Mouse (Mus musculus) gastrocnemius, postnatal 25 days (tissue): ENCODE measurements around the gene St6galnac3. TPM values are rescaled to one million over a fixed set of nuclear protein-coding genes. Genes with fewer than 3 reads are reported as not detected.

ENCODE experiments used
- DNase-seq: peaks from one replicate; pipeline ENCODE4 v3.0.0; 2022
- total RNA-seq, 2 experiments: library from RNA; stranded (reverse); gene quantifications; 1 replicate in 1 of 2; 2 replicates in 1 of 2; pipeline ENCODE4 v1.2.3; 2021

St6galnac3 gene
- total RNA-seq, 2 experiments from 2014 or later, result 2.3 to 2.8 TPM

DNA sequence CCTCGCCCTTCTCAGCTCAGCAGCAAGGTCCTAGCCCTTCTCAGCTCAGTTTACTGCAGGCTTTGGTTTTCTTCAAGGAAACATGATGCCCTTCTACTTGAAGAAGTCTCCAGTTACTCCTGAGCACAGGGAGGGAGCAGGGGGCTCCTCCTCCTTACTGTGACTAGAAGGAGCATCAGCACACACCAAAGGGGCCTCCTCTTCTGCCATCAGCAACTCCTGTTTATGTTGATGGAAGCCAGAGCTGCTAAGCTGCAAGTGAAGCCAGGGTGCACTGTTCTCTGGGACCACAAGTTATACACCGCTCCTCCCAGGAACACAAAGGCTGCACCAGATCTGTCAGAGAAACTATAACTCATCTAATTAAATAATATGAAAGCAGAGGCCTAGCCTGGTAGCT is 34.4 kb downstream of the St6galnac3 start:
- no peak for DNase-seq

DNA sequence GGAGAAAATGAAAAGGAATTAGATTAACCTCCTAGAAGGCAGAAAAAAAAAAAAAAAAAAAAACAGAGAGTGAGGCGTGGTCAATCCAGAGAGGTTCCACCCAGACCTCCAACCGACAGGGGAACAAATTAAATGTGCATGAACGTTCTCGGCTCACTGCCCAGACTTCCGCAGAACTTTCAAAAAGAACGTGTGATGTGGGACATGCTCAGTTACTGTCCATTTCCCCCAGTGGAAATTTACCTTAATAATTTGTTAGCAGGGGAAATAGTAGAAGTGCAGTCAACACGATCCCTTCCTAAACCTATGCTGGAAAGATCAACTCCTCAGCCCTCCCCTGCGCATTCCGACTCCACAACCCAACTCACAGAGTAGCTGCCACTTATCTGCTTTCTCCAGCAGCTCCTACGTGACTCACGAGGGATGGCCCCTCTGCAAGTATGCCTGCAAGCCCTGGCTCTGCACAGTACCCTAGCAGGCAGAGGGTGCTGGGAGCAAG is 35.1 kb downstream of the St6galnac3 start:
- DNase-seq, result no peak

DNA sequence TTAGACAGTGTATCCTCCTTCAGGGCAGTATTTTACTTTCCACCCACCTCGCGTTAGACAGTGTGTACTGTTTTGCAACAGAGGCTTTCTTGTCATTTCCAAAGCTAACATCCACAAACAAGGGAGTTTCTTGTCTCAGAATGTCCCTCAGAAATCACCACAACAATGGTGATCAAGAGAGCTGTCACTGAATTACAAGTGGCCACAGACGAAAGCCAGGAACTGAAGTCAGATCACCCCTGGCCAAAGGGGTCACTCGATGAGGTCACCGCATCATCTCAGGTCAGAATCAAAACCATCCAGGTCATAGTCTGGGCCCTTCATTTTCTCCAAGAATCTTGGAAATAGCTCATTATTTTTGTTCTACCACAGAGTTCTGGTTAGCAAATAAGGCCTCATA is 37.1 kb downstream of the St6galnac3 start:
- no peak for DNase-seq

DNA sequence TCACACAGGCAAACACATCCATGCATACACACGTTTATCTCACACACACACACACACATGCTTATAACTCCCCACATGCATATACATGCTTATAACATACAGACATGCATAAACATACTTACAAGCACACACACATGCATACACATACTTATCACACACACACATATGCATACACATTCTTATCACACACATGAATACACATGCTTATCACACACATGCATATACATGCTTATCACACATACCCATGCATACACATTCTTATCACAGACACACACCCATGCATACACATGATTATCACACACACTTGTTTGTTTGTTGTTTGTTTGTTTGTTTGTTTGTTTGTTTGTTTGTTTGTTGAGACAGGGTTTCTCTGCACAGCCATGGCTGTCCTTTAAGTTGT is 40.1 kb downstream of the St6galnac3 start:
- no peak for DNase-seq

DNA sequence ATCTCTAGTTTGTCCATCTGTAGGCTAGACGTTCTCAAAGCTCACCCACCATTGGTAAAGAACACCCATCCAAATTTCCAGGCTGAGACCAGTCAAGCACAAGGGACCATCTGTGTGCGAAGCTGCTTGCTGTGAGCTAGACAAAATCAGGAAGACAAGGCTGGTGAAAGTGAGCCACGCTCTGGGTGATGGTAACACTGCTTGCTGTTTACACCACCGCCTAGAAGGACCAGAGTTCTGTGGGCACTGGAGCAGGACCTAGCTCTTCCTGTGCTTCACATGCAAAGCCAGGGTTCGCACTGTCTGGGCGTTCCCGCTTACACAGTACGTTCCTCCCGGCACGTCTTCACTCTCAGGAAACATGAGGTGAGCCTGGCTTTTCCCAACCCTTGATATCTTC is 42.7 kb downstream of the St6galnac3 start:
- no peak for DNase-seq

DNA sequence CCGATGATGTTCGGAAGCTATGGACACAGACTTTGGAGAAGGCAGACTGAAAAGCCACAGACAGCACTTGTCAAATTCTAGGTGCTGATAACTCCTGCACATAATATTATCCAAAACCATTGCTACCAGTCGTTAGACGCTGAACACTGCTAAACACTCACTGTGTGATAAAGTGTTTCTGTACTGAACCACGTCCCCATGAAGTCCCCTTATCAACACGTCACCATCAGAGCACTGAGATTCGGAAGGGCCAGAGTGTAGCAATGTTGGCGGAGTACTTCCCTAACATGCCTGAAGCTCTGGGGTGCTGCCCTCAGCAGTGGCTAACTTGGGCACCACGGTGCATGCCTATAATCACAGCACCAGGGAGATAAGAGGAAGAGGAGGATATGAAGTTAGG is 43.3 kb downstream of the St6galnac3 start:
- DNase-seq, result no peak

DNA sequence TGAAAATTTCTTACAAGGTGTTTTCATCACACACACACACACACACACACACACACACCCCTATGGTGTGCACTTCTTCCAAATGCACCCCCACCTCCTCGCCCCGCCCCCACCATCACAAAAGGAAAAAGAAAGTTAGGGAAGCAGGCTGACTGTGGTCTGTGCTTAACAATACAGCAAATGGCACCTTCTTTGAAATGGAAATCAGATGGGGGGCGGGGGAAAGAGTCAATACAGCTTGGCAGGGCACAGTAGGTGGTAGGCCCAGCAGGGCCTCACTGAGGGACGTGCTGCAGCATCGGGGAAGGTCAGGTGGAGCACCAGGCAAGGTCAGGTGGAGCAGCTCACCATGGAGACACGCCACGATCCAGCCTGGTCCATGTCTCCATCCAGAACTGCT is 49.1 kb downstream of the St6galnac3 start:
- no peak for DNase-seq

DNA sequence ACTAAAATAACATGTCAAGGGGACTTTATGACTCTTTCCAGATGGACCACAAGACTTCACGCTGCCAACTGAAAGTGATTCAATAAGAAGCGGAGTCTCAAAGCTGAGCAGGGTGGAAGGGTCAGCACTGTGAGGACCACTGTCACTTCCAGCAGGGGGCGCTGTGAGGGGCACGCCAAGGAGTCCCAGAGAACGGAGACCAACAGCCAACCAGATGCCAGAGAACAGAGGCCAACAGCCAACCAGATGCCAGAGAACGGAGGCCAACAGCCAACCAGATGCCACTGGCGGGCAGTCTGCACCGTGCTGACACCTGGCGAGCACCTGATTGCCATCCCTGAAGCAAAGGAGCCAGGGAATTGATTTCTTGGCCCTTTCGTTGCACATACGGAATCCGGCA is 49.9 kb downstream of the St6galnac3 start:
- no peak for DNase-seq

DNA sequence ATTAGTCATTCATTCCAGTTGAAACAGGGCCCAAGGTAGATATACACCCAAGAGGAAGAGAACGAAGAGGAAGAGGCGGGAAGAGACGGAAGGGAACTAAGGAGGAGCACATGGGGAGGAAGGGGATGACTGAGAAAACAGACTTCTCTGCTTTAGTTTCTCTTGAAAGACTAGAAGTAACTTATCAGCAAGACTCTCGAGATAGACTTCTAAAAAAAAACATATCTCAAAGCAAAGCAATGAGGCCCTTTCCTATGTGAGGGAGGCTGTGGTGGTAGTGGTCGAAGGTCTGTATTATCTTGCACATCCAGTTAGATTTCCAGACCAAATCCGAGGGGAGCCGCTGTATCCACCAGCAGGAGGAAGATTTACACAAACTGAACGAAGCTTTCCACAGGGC is 50.6 kb downstream of the St6galnac3 start:
- DNase-seq, result no peak

DNA sequence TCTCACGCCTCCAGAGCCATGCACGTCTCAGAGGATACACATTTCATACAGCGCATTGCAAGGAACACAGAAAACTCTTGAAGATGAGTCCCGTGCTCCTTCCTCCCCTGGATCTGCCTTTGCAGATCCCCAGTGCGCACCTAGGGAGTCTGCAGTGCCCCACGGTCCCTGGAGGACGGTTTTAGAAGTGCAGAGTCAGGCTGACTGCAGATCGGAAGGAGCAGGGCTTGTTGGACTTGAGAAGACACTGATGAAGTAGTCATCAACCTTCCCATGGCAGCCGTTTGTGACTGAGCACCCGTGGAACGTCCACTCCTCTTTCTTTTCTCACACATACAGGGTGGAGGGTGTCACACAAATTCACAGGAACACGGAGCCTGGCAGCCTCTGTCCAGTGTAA is 51.5 kb downstream of the St6galnac3 start:
- DNase-seq, result no peak

DNA sequence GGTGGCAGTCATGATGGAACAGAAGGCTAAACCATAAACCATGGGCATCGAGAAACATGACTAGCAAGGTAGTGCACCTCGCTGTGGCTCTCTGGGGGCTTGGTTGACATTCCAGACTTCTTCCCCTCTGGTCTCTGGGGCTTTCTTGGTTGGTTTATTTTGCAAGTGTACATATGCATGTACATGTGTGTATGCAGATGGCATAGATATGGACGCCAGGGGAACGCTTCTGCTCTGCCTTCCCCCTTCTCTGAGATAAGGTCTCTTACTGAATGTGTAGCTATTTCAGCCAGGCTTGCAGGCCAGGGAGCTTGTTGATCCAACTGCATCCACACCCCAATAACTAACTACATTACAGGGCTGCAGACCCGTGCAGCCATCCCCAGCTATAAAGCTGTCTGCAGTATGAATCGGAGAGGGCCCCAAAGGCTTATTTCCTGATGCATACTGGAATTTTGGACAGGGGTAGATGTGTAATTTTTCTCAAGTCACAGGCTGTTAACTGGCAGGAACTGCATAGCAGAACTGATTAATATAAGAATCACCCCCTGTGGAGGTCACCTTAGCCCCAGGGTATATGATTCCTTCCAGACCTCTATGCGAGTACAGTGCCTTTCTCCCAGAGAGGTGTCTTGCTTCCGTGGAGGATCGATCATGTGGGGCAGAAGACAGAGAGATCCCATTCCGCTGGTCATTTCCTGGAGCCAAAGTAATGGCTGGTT is 53.9 kb downstream of the St6galnac3 start:
- no peak for DNase-seq

DNA sequence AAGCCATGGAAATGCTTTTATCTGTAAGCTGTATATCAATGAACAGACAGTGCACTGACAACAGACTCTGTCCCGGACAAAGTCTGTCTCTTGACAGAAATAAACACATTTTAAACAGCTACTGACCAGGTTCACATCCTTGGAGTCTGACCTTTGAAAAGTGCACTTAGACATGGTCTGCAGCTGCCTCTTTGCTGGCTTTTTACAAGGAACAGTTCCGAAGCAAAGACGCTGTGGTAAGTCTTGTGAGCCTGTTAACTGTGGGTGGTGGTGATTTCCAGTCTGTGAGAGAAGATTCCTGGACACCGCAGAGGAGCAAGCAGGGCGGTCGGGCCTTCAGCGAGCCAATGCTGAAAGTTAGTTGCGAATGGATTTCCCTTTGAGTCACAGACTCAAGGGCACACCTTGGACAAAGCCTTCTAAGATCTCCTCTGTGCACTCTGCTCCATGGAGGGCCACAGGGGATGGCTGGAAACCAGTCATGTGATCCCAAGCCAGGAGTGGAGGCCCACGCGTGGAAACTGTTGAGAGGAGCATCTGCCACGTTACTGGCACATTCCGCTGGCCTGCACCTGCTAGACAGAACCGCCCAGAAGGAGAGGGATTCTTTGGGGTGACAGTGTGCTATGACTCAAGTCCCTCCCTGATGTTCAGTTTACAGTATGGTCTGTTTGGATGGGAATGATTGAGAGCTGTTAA is 55.1 kb downstream of the St6galnac3 start:
- DNase-seq, result no peak

DNA sequence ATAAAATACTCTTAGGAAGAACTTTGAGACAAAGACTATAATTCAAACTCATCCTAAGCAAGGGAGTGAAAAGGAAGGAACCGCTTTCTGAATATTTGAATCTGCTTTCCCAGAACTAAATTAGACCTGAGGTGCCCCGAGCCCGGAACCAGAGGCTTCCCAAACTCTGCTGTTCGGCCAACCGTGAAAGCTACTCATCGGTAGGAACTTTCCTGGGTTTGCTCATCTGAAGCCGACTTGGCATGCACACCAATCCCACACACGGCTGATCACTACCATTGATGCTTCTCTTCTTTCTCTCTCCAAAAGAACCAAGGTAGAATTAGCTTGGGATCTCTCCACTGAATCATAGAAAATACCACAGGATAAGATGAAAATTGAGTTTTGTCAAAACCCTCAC is 55.6 kb downstream of the St6galnac3 start:
- DNase-seq, result no peak

DNA sequence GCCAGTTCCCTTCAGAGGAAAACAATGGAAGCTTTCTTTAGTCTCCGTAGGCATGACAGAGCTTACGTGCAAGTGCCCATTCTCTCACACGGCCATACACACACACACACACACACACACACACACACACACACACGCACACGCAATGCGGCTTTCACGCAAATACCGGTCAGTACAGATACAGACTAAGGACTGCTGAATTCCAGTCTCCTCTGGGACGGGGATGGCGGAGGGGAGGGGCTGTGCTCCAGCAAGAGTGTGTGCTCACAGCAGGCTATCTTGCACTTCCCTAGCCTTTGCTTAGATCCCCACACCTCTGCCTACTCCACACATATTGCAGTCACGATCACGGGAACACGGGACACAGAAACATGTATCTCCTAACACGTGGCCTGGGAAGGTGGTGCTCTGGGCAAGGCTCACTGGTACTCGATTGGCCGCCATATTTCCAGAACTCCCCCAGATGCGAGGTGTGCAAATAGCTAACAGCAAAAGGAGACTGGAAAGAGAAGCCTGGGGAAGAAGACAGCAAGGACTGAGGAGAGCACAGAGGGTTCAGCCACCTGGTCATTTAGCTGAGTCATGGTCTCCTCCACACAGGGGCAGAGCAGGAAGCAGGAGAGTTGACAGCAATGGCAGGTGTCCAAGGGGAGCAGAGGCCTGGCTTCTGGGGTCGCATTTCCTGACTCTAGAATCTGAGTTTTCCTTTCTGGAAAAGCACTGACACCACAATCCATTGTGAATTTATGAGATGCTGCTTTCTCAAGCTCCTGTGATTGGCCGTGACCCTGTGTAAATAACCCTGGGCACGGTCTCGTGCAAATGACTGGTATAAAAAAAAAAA is 56.3 kb downstream of the St6galnac3 start:
- no peak for DNase-seq

DNA sequence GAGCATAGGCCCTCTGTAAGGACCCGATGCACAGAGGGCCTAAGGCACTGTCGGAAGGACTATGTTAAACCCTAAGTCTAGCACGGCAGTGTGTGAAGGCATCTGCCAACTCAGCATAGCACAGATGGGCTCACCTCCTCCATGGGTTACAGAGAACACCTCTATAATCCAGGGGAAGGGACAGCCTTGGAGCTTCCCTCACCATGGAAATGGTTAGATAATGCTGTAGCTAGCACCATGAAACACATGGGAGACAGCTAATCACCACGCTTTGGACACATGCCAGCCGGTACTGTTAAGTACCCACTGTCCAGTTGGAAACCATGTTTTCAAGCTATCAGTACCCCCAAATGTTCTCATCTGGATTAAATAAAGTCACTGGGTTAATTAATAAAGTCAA is 60.3 kb downstream of the St6galnac3 start:
- DNase-seq, result no peak

DNA sequence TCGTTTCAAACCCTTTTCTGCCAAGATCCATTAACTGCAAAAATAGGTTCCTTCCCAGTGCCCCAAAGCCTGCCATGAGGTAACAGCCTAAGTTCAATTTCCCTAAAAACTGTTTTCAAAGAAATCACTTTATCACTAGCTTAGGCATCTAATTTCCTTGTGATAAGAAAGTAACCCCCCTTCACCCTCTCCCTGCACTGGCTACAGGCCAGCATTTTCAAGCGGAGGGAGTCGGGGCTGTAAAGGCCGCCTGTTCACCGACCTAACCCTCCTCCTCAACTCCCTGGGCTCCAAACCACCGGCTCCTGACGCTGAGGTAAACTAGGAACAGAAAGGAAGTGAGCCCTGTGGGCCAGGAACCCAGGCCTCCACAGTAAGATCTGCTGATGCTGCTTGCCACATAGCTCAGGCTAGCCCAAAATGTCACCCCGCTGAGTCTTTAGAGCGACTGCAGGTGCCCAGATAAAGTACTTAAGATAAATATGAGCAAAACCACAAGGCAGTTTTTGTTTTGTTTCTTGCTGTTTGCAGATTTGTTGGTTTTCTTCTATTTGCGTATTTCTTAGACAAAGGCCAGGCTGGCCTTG is 61.0 kb downstream of the St6galnac3 start:
- DNase-seq, result no peak

DNA sequence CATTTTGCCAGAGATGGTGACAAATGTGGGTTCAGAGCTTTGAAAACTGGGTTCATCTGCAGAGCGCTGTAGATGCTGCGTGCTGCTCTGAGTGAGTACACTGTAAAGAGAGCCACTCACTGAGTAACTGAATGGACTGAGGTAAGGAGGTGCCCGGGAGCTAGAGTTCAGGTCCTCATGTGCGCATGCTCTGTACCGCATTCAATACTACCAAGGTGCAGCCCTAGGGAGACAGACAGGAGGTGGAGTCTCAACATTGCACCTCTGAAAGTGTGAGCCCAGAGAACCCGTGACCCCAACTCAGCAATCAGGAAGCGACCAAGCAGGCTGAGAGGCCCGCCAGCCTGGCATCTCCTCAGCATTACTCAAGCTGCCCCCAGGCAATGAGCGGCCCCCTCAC is 62.2 kb downstream of the St6galnac3 start:
- DNase-seq, result no peak

DNA sequence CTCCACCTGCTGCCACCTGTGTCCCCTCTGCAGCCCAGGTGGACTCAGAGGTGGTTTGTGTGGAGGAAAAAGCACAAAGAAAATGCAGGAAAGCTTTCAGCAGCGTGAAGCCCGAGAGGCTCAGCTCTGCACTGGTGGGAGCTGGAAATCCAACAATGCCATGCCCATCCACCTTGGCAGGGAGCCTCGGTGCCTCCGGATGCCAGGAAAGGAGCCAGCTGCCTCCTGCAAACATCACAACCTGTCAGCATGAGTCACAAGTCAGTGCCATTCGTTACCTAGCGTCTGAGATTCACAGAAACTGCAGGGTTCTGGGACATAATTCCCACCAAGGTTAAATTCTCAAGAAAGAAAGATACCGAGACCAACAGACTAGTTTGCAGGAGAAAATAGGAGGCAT is 63.0 kb downstream of the St6galnac3 start:
- no peak for DNase-seq

DNA sequence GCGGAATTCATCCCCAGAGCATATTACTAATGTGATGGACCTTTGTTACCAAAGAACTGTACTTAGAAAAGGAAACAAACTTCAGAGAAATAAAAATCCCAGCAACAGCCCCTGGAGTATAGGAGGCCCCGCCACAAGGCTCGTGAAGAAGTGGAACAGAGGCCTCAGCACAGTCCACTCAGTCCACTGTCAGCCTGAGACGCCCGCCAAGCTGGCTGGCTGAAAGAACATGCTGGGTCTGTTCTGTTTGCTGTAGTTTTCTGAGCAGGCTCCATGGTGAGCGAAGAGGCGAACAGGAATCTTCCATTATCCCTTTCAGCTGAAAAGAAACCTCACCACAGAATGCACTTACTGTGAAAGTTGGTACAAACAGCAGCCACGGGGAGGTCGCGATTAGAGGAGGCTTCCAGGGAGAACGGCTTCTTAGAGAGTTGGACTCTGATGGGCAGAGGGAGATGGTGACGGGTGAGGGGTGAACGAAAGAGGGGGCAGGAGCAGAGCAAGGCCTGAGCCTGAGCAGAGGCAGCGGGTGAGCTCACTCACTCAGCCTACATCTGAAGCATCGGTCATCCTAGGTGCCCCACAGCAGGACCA is 65.3 kb downstream of the St6galnac3 start:
- DNase-seq, result no peak

DNA sequence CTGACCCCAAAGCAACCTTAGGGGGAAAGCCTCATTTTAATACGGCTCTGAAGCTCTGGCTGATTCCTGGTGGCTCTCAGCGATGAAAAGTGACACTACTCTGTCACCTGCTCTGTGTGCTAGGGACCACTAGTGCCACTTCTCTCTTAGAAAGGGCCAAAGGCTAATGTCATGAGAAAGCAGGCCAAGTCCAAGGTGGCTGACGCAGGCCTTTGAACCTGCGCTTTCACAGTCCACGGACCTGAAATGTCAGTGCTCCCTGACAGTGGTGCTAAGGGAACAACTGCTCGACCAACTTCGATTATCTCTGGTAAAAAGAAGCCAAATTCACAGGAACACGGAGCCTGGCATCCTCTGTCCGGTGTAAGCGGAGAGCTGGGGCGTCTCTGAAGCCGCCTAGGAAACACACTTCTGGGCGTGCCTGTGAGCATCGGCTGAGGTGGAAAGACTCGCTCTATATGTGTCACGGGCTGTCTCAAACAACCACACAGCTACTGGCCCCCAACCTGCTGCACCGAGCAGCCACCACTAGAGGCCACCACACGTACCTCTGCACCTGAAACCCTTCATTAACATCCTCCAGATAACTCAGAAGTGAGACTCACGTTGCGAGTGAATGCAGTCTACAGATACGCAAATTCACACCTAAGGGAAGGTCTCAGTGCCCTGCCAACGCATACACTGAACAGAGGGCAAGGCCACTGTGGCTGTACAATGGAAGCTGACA is 66.8 kb downstream of the St6galnac3 start:
- no peak for DNase-seq

DNA sequence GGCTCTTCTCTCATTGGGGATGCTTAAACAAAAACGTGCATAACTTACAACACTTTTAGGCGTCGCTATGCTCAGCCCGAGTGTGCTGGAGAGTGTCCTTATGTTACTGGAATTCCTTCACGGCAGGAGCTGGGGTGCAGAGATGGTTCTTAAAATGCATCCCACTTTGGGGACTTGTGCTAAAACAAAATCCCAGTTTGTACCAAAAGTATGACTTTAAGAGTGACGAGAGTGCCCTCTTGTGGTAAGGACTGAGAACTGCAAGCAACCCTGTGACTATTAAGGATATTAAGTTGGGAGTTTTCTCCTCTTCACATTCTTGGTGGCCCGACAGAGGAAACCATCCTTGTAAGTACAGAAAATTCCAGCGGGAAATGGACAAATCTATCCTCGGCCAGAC is 69.9 kb downstream of the St6galnac3 start:
- DNase-seq, result no peak
